Mouse (Mus musculus): ENCODE measurements around the gene Tmub2.
A peak's percentile ranks its signal among the peaks of the same experiment; 100 is the strongest.

DNA sequence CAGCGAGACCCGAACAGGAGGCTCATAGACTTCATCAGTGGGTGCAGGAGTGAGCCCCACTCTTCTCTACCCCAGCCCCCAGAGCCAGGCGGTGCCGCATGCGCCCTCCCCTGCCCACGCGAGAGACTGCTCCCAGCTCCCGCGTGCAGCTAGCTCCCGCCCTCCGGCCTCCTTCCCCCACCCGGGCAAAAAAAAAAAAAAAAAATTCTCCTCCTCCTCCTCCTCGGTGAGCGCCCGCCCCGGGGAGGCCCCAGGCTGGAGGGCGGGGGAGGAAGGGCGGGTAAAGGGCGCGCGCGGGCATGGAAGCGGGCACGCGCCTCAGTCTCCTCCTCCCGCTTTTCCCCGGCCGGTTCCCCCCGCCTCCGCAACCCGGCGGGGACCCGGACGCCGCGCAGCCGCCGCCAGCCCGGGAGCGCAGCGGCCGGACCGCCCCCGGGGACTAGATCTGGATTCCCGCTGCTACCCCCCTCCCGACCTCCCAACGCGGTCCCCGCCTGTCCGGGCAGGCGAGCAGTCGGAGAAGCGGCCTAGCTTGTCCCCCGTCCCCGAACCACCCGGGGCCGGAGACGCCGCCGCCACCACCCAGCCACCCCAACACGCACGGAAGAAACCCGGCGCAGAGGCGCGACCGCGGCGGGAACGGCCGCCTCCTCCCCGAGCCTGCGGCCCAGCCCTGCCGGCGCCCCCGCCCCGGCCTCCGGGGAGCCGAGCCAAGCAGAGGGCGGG, 32.0 kb downstream of the Tmub2 start:
- 0 out of 2 replicates have a peak, but pooled peaks have one; percentile 28 for TF ChIP-seq CTCF (IDR thresholded peaks at IDR 0.05; ENCODE audit: low read depth)
- peak; percentile 62; the same call in 1 of the 2 replicates for TF ChIP-seq EP300 (IDR thresholded peaks at IDR 0.05; ENCODE audit: low read depth)
